Mouse (Mus musculus): ENCODE data around the gene Magee2.
"Not testable (repeated sequence)": the region's sequence is repeated elsewhere in the genome, so short reads cannot be mapped to it uniquely, and the experiment has no call there.

The Magee2 gene

GRCm38 (mm10) chrX:104856751-104857341 lies at the start of gene Magee2:
Magee2 (minus strand) TSS chrX:104857267.
- DNase-seq (ENCODE audit: low spot score): no peak

GRCm38 (mm10) chrX:104853610-104854009 lies 3.5 kb downstream of the Magee2 start:
- DNase-seq (ENCODE audit: low spot score): no peak

GRCm38 (mm10) chrX:104817583-104817982 lies 39.5 kb downstream of the Magee2 start:
- DNase-seq (ENCODE audit: low spot score): not testable (repeated sequence)

GRCm38 (mm10) chrX:104816987-104817386 lies 40.1 kb downstream of the Magee2 start:
- DNase-seq (ENCODE audit: low spot score): not testable (repeated sequence)

GRCm38 (mm10) chrX:104813704-104814103 lies 43.4 kb downstream of the Magee2 start:
- not testable (repeated sequence) for DNase-seq (ENCODE audit: low spot score)

Data from ovary, postnatal 14 days (tissue).